Comparison of ENCODE assay signal across 18 mouse cellular contexts in genomic region chr7:141379584-141379983, GRCm38 (mm10). TPM values are rescaled to one million over a fixed set of nuclear protein-coding genes. Genes with fewer than 3 reads are reported as not detected.
A peak's percentile ranks its signal among the peaks of the same experiment; 100 is the strongest.
DNase-seq lines count a peak whose midpoint lies in the region; ATAC-seq and TF ChIP-seq lines count a peak whose summit lies in the region.
"Had no signal": no experiment of that assay in that cellular context is flagged by ENCODE, and none has a peak within 500 bp of the region (broad histone marks: within the 10 kb centered on the region; RNA-seq: fewer than 3 reads in every experiment).

No protein-coding gene starts in this region.

- TF ChIP-seq RAD21 in MEL (IDR thresholded peaks at IDR 0.05; ENCODE audit: low read depth, low read length), result no peak

- DNase-seq in MEL (ENCODE audit: low read depth, low spot score), result peak; percentile 87
- DNase-seq in lung, postnatal 0 days (ENCODE audit: low spot score), result peak; percentile 41
- no peak for DNase-seq in left cerebral cortex, postnatal 10 days (ENCODE audit: extremely low spot score in 1 of 2, low spot score in 2 of 2)
- no peak for DNase-seq in midbrain, postnatal 0 days (ENCODE audit: low spot score)
- DNase-seq: adrenal gland, adult 2 months; embryo, embryonic 11 days; gastrocnemius, adult 2 months; layer of hippocampus, postnatal 36 days; midbrain, embryonic 14.5 days; right cerebral cortex, postnatal 25 days; thymus, postnatal 4 days had no signal

- peaks cover 0 to 20% of the 10 kb centered on the region in 2 experiments; a peak in 2 of 4 replicates for H3K36me3 ChIP-seq in MEL (ENCODE audit: control insufficient read depth in 1 of 2, insufficient read depth in 2 of 2, low read length in 2 of 2)
- H3K36me3 ChIP-seq in lung, postnatal 0 days (ENCODE audit: insufficient read depth, low read length), result no peaks in the 10 kb centered on the region
- no peaks in the 10 kb centered on the region for H3K36me3 ChIP-seq in small intestine, adult 2 months (ENCODE audit: control insufficient read depth, insufficient read depth, low read length)
- no peaks in the 10 kb centered on the region for H3K36me3 ChIP-seq in kidney, embryonic 14.5 days (ENCODE audit: control insufficient read depth, insufficient read depth, low read length)
- no peaks in the 10 kb centered on the region for H3K36me3 ChIP-seq in midbrain, postnatal 0 days (ENCODE audit: insufficient read depth, low read length)
- H3K36me3 ChIP-seq: hindbrain, embryonic 13.5 days; limb, embryonic 15.5 days; neural tube, embryonic 15.5 days; stomach, embryonic 15.5 days had no signal

- 46% methylated on average over 4 of the region's 4 CpGs for WGBS in lung, postnatal 0 days
- 26% methylated on average over 4 of the region's 4 CpGs for WGBS in small intestine, adult 2 months
- WGBS in kidney, embryonic 14.5 days, result 34% methylated on average over 4 of the region's 4 CpGs
- 69% methylated on average over 4 of the region's 4 CpGs for WGBS in midbrain, postnatal 0 days

- no peak for TF ChIP-seq EP300 in MEL (IDR thresholded peaks at IDR 0.05; ENCODE audit: low read depth in 1 of 2, low read length in 2 of 2)
- TF ChIP-seq EP300 in lung, postnatal 0 days (IDR thresholded peaks at IDR 0.05), result no peak

- peaks cover 3 to 20% of the 10 kb centered on the region in 2 experiments for H3K4me1 ChIP-seq in MEL (ENCODE audit: control insufficient read depth in 1 of 2, insufficient read depth in 2 of 2, low read length in 2 of 2)
- no peaks in the 10 kb centered on the region for H3K4me1 ChIP-seq in lung, postnatal 0 days (ENCODE audit: insufficient read depth, low read depth, low read length)
- peaks cover 16% of the 10 kb centered on the region for H3K4me1 ChIP-seq in small intestine, adult 2 months (ENCODE audit: control insufficient read depth, insufficient read depth, insufficient read length, low read length)
- no peaks in the 10 kb centered on the region for H3K4me1 ChIP-seq in kidney, embryonic 14.5 days (ENCODE audit: control insufficient read depth, insufficient read depth, low read length)
- H3K4me1 ChIP-seq in midbrain, postnatal 0 days (ENCODE audit: insufficient read depth, low read length), result no peaks in the 10 kb centered on the region
- H3K4me1 ChIP-seq: hindbrain, embryonic 13.5 days; neural tube, embryonic 15.5 days; stomach, embryonic 15.5 days had no signal

- intact Hi-C loops in left cerebral cortex, postnatal 10 days (cut with DNase I), result no loop called here

- no peak overlapping the region for H3K4me2 ChIP-seq in lung, postnatal 0 days (replicated peaks; ENCODE audit: low read depth, low read length)
- no peak overlapping the region for H3K4me2 ChIP-seq in kidney, embryonic 14.5 days (replicated peaks; ENCODE audit: low read depth, low read length)
- no peak overlapping the region for H3K4me2 ChIP-seq in midbrain, postnatal 0 days (ENCODE audit: low read depth, low read length, poor library complexity, severe bottlenecking)
- H3K4me2 ChIP-seq: hindbrain, embryonic 13.5 days; limb, embryonic 15.5 days; neural tube, embryonic 15.5 days; stomach, embryonic 15.5 days had no signal

- TF ChIP-seq CTCF in MEL (IDR thresholded peaks at IDR 0.05 in 2 of 3, conservative IDR thresholded peaks at IDR 0.05 in 1 of 3; ENCODE audit: control insufficient read depth in 1 of 3, insufficient read depth in 1 of 3, low read depth in 2 of 3, low read length in 3 of 3, poor library complexity in 1 of 3, severe bottlenecking in 1 of 3), result no peak
- no peak for TF ChIP-seq CTCF in lung, postnatal 0 days (IDR thresholded peaks at IDR 0.05)
- TF ChIP-seq CTCF in small intestine, adult 2 months (IDR thresholded peaks at IDR 0.05; ENCODE audit: extremely low read depth, insufficient read length, insufficient replicate concordance, low read depth, low read length), result no peak
- TF ChIP-seq CTCF in midbrain, postnatal 0 days (IDR thresholded peaks at IDR 0.05), result no peak

- no peak overlapping the region for H3K9ac ChIP-seq in MEL (ENCODE audit: control insufficient read depth, low read depth, low read length, poor library complexity, severe bottlenecking)
- H3K9ac ChIP-seq in lung, postnatal 0 days (replicated peaks; ENCODE audit: low read depth), result no peak overlapping the region
- H3K9ac ChIP-seq in kidney, embryonic 14.5 days (ENCODE audit: low read depth, low read length), result no peak overlapping the region
- no peak overlapping the region for H3K9ac ChIP-seq in midbrain, postnatal 0 days (replicated peaks; ENCODE audit: low read length, poor library complexity, severe bottlenecking)
- H3K9ac ChIP-seq: hindbrain, embryonic 13.5 days; limb, embryonic 15.5 days; neural tube, embryonic 15.5 days; stomach, embryonic 15.5 days had no signal

- H3K79me2 ChIP-seq in MEL (ENCODE audit: control insufficient read depth, insufficient read depth, low read length, poor library complexity), result no peaks in the 10 kb centered on the region

- no peak overlapping the region for H3K4me3 ChIP-seq in MEL (ENCODE audit: control insufficient read depth in 1 of 2, insufficient read depth in 1 of 2, low read depth in 2 of 2, low read length in 2 of 2)
- no peak overlapping the region for H3K4me3 ChIP-seq in lung, postnatal 0 days (ENCODE audit: low read depth, low read length)
- no peak overlapping the region for H3K4me3 ChIP-seq in small intestine, adult 2 months (ENCODE audit: low read depth, low read length)
- no peak overlapping the region for H3K4me3 ChIP-seq in kidney, embryonic 14.5 days (ENCODE audit: low read length)
- H3K4me3 ChIP-seq in midbrain, postnatal 0 days (ENCODE audit: low read depth, low read length), result no peak overlapping the region
- H3K4me3 ChIP-seq: gastrocnemius, adult 2 months; hindbrain, embryonic 13.5 days; limb, embryonic 15.5 days; neural tube, embryonic 15.5 days; stomach, embryonic 15.5 days had no signal

- no peaks in the 10 kb centered on the region for H3K27me3 ChIP-seq in MEL (ENCODE audit: control insufficient read depth in 1 of 2, insufficient read depth in 2 of 2, low read length in 2 of 2)
- H3K27me3 ChIP-seq in lung, postnatal 0 days (replicated peaks; ENCODE audit: insufficient read depth, low read length), result no peaks in the 10 kb centered on the region
- H3K27me3 ChIP-seq in small intestine, adult 2 months (ENCODE audit: control insufficient read depth, insufficient read depth, low read length), result no peaks in the 10 kb centered on the region
- no peaks in the 10 kb centered on the region for H3K27me3 ChIP-seq in kidney, embryonic 14.5 days (ENCODE audit: control insufficient read depth, insufficient read depth, low read length)
- H3K27me3 ChIP-seq in midbrain, postnatal 0 days (ENCODE audit: insufficient read depth, low read length), result no peaks in the 10 kb centered on the region
- H3K27me3 ChIP-seq: neural tube, embryonic 15.5 days; stomach, embryonic 15.5 days had no signal

- no peaks in the 10 kb centered on the region for H3K9me3 ChIP-seq in MEL (replicated peaks; ENCODE audit: insufficient read depth, low read length)
- no peaks in the 10 kb centered on the region for H3K9me3 ChIP-seq in lung, postnatal 0 days (ENCODE audit: low read length)
- no peaks in the 10 kb centered on the region for H3K9me3 ChIP-seq in kidney, embryonic 14.5 days (ENCODE audit: control insufficient read depth, low read length)
- H3K9me3 ChIP-seq in midbrain, postnatal 0 days (ENCODE audit: low read length), result no peaks in the 10 kb centered on the region
- H3K9me3 ChIP-seq: hindbrain, embryonic 13.5 days; limb, embryonic 15.5 days; neural tube, embryonic 15.5 days; stomach, embryonic 15.5 days had no signal

- TF ChIP-seq POLR2A in MEL (IDR thresholded peaks at IDR 0.05; ENCODE audit: control insufficient read depth in 1 of 2, insufficient read depth in 1 of 2, low read depth in 1 of 2, low read length in 2 of 2, poor library complexity in 1 of 2), result no peak
- no peak for TF ChIP-seq POLR2A in small intestine, adult 2 months (IDR thresholded peaks at IDR 0.05; ENCODE audit: low read depth, low read length)

- ATAC-seq in granulocyte monocyte progenitor cell, adult 5-6 weeks (replicated peaks; ENCODE audit: poor library complexity, severe bottlenecking), result peak; percentile 90
- ATAC-seq in lung, postnatal 0 days, result peak; percentile 38; the same call in 1 of the 2 replicates
- ATAC-seq in kidney, embryonic 14.5 days (ENCODE audit: low FRiP score, low TSS enrichment), result no peak
- no peak for ATAC-seq in midbrain, postnatal 0 days (ENCODE audit: low FRiP score)

- no peak overlapping the region for H3K27ac ChIP-seq in MEL (ENCODE audit: control insufficient read depth, low read depth, low read length)
- no peak overlapping the region for H3K27ac ChIP-seq in lung, postnatal 0 days (ENCODE audit: low read length)
- H3K27ac ChIP-seq in small intestine, adult 2 months (ENCODE audit: insufficient read depth, low read depth, low read length), result peak overlapping the region; percentile 80
- H3K27ac ChIP-seq in kidney, embryonic 14.5 days (ENCODE audit: low read depth, low read length), result no peak overlapping the region
- no peak overlapping the region for H3K27ac ChIP-seq in midbrain, postnatal 0 days (ENCODE audit: low read depth, low read length)
- H3K27ac ChIP-seq: gastrocnemius, adult 2 months; hindbrain, embryonic 13.5 days; limb, embryonic 15.5 days; neural tube, embryonic 15.5 days; stomach, embryonic 15.5 days had no signal

RNA-seq across cellular contexts. Expression of gene Taldo1, which starts 12.4 kb away (rescaled TPM):
- 415 and 498 TPM in 2 replicates for total RNA-seq in MEL (2012; rRNA removed)
- polyA plus RNA-seq in MEL (2012; ENCODE audit: insufficient read depth in 1 of 2, insufficient read length in 2 of 2, low read depth in 1 of 2, low replicate concordance in 2 of 2, missing spikeins in 1 of 2), result 100 to 1,000 TPM in 1 of 2 experiments, not detected in 1; 298 TPM
- 289 and 344 TPM in 2 replicates for total RNA-seq in granulocyte monocyte progenitor cell, adult 5-6 weeks (2014; fragmentation: Nextera tagmentation)
- 559 and 668 TPM in 2 replicates for total RNA-seq in granulocyte monocyte progenitor cell, adult 5-6 weeks (2017)
- 260 and 276 TPM in 2 replicates for polyA plus RNA-seq in lung, postnatal 0 days (2015; fragmentation: Nextera tagmentation; extraction: Ambion mirVana)
- 191 and 473 TPM in 2 replicates for polyA plus RNA-seq in small intestine, adult 2 months (2012; rRNA removed)
- polyA plus RNA-seq in kidney, embryonic 14.5 days (2014; fragmentation: Nextera tagmentation; extraction: Ambion mirVana), result 321 and 322 TPM in 2 replicates
- 100 to 1,000 TPM; 113 to 114 TPM for total RNA-seq in left cerebral cortex, postnatal 10 days (2021)
- total RNA-seq in midbrain, postnatal 0 days (2014; rRNA removed), result 166 and 175 TPM in 2 replicates
- polyA plus RNA-seq in midbrain, postnatal 0 days (2015; fragmentation: Nextera tagmentation; extraction: Ambion mirVana), result 245 and 255 TPM in 2 replicates

RNA-seq across cellular contexts. Expression of gene Gatd1, which starts 34.4 kb away (rescaled TPM):
- 21.0 and 21.6 TPM in 2 replicates for total RNA-seq in MEL (2012; rRNA removed)
- 10 to 100 TPM in 1 of 2 experiments, not detected in 1; 35.9 TPM for polyA plus RNA-seq in MEL (2012; ENCODE audit: insufficient read depth in 1 of 2, insufficient read length in 2 of 2, low read depth in 1 of 2, low replicate concordance in 2 of 2, missing spikeins in 1 of 2)
- 19.7 and 41.9 TPM in 2 replicates for total RNA-seq in granulocyte monocyte progenitor cell, adult 5-6 weeks (2014; fragmentation: Nextera tagmentation)
- 10.8 and 15.6 TPM in 2 replicates for total RNA-seq in granulocyte monocyte progenitor cell, adult 5-6 weeks (2017)
- polyA plus RNA-seq in lung, postnatal 0 days (2015; fragmentation: Nextera tagmentation; extraction: Ambion mirVana), result 49.8 and 52.3 TPM in 2 replicates
- 23.8 and 48.4 TPM in 2 replicates for polyA plus RNA-seq in small intestine, adult 2 months (2012; rRNA removed)
- 50.7 and 54.5 TPM in 2 replicates for polyA plus RNA-seq in kidney, embryonic 14.5 days (2014; fragmentation: Nextera tagmentation; extraction: Ambion mirVana)
- total RNA-seq in left cerebral cortex, postnatal 10 days (2021), result 10 to 100 TPM; 38.2 to 39.5 TPM
- 72.0 and 72.9 TPM in 2 replicates for total RNA-seq in midbrain, postnatal 0 days (2014; rRNA removed)
- 47.7 and 48.9 TPM in 2 replicates for polyA plus RNA-seq in midbrain, postnatal 0 days (2015; fragmentation: Nextera tagmentation; extraction: Ambion mirVana)

RNA-seq across cellular contexts. Expression of gene Eps8l2, which starts 40.9 kb away (rescaled TPM):
- 0.46 TPM in 1 of 2 replicates, not detected in the other for total RNA-seq in MEL (2012; rRNA removed)
- polyA plus RNA-seq in MEL (2012; ENCODE audit: insufficient read depth in 1 of 2, insufficient read length in 2 of 2, low read depth in 1 of 2, low replicate concordance in 2 of 2, missing spikeins in 1 of 2), result under 1 TPM in 1 of 2 experiments, not detected in 1; 0.10 TPM
- 0.11 TPM in 1 of 2 replicates, not detected in the other for total RNA-seq in granulocyte monocyte progenitor cell, adult 5-6 weeks (2014; fragmentation: Nextera tagmentation)
- total RNA-seq in granulocyte monocyte progenitor cell, adult 5-6 weeks (2017), result not detected in 2 replicates
- polyA plus RNA-seq in lung, postnatal 0 days (2015; fragmentation: Nextera tagmentation; extraction: Ambion mirVana), result 67.6 and 73.1 TPM in 2 replicates
- 279 and 528 TPM in 2 replicates for polyA plus RNA-seq in small intestine, adult 2 months (2012; rRNA removed)
- polyA plus RNA-seq in kidney, embryonic 14.5 days (2014; fragmentation: Nextera tagmentation; extraction: Ambion mirVana), result 9.6 and 18.0 TPM in 2 replicates
- 1 to 10 TPM; 1.1 to 1.4 TPM for total RNA-seq in left cerebral cortex, postnatal 10 days (2021)
- 2.4 and 3.1 TPM in 2 replicates for total RNA-seq in midbrain, postnatal 0 days (2014; rRNA removed)
- polyA plus RNA-seq in midbrain, postnatal 0 days (2015; fragmentation: Nextera tagmentation; extraction: Ambion mirVana), result 0.48 and 0.74 TPM in 2 replicates

RNA-seq across cellular contexts. Expression of gene Cend1, which starts 49.7 kb away (rescaled TPM):
- not detected in 2 replicates for total RNA-seq in MEL (2012; rRNA removed)
- not detected for polyA plus RNA-seq in MEL (2012; ENCODE audit: insufficient read depth in 1 of 2, insufficient read length in 2 of 2, low read depth in 1 of 2, low replicate concordance in 2 of 2, missing spikeins in 1 of 2)
- total RNA-seq in granulocyte monocyte progenitor cell, adult 5-6 weeks (2014; fragmentation: Nextera tagmentation), result not detected in 2 replicates
- total RNA-seq in granulocyte monocyte progenitor cell, adult 5-6 weeks (2017), result not detected in 2 replicates
- polyA plus RNA-seq in lung, postnatal 0 days (2015; fragmentation: Nextera tagmentation; extraction: Ambion mirVana), result 0.25 TPM in 2 replicates
- polyA plus RNA-seq in small intestine, adult 2 months (2012; rRNA removed), result 0.84 and 1.0 TPM in 2 replicates
- 0.46 and 1.6 TPM in 2 replicates for polyA plus RNA-seq in kidney, embryonic 14.5 days (2014; fragmentation: Nextera tagmentation; extraction: Ambion mirVana)
- 100 to 1,000 TPM; 267 to 296 TPM for total RNA-seq in left cerebral cortex, postnatal 10 days (2021)
- 167 and 195 TPM in 2 replicates for total RNA-seq in midbrain, postnatal 0 days (2014; rRNA removed)
- polyA plus RNA-seq in midbrain, postnatal 0 days (2015; fragmentation: Nextera tagmentation; extraction: Ambion mirVana), result 194 and 233 TPM in 2 replicates

RNA-seq across cellular contexts. Expression of gene Tmem80, which starts 52.0 kb away (rescaled TPM):
- 12.2 and 12.3 TPM in 2 replicates for total RNA-seq in MEL (2012; rRNA removed)
- polyA plus RNA-seq in MEL (2012; ENCODE audit: insufficient read depth in 1 of 2, insufficient read length in 2 of 2, low read depth in 1 of 2, low replicate concordance in 2 of 2, missing spikeins in 1 of 2), result 10 to 100 TPM in 1 of 2 experiments, not detected in 1; 27.7 TPM
- 6.0 and 13.2 TPM in 2 replicates for total RNA-seq in granulocyte monocyte progenitor cell, adult 5-6 weeks (2014; fragmentation: Nextera tagmentation)
- 4.5 and 8.7 TPM in 2 replicates for total RNA-seq in granulocyte monocyte progenitor cell, adult 5-6 weeks (2017)
- polyA plus RNA-seq in lung, postnatal 0 days (2015; fragmentation: Nextera tagmentation; extraction: Ambion mirVana), result 34.7 and 44.1 TPM in 2 replicates
- 11.1 and 23.7 TPM in 2 replicates for polyA plus RNA-seq in small intestine, adult 2 months (2012; rRNA removed)
- polyA plus RNA-seq in kidney, embryonic 14.5 days (2014; fragmentation: Nextera tagmentation; extraction: Ambion mirVana), result 36.7 and 46.8 TPM in 2 replicates
- total RNA-seq in left cerebral cortex, postnatal 10 days (2021), result 10 to 100 TPM; 21.6 to 23.5 TPM
- total RNA-seq in midbrain, postnatal 0 days (2014; rRNA removed), result 25.8 and 29.1 TPM in 2 replicates
- polyA plus RNA-seq in midbrain, postnatal 0 days (2015; fragmentation: Nextera tagmentation; extraction: Ambion mirVana), result 31.5 and 34.5 TPM in 2 replicates

Comparison
In these comparisons a context has a peak if more than half of its experiments do, and no peak if none do; other contexts are left out.
1. DNase-seq: peak in MEL (single experiment) and lung, postnatal 0 days (single experiment); none in left cerebral cortex, postnatal 10 days (0 of 2) and midbrain, postnatal 0 days (single experiment).
2. ATAC-seq: peak in granulocyte monocyte progenitor cell, adult 5-6 weeks (single experiment) and lung, postnatal 0 days (single experiment); none in kidney, embryonic 14.5 days (single experiment) and midbrain, postnatal 0 days (single experiment).